Mouse (Mus musculus) MEL (cell line): ENCODE data around the gene Cnfn.

ENCODE experiments used
- CHD2 ChIP-seq: IDR thresholded peaks from 2 replicates; pipeline ENCODE4 v1.6.1; 2011; ENCODE audit warnings: low read length, improper control_type of control experiment
- CTCF ChIP-seq, 3 experiments: IDR thresholded peaks in 2 of 3; conservative IDR thresholded peaks in 1 of 3; 2 replicates each; pipeline ENCODE4 v1.5.1; 2011 to 2012; ENCODE audit warnings: low read length in 3 of 3, low read depth in 2 of 3, mild to moderate bottlenecking in 2 of 3, improper control_type of control experiment in 1 of 3, inconsistent platforms in 1 of 3, mixed read lengths in 1 of 3, moderate library complexity in 1 of 3; ENCODE audit not compliant: control insufficient read depth in 1 of 3, insufficient read depth in 1 of 3, poor library complexity in 1 of 3, severe bottlenecking in 1 of 3
- EP300 ChIP-seq, 2 experiments: IDR thresholded peaks; 2 replicates each; pipeline ENCODE4 v1.6.1; 2011; ENCODE audit warnings: improper control_type of control experiment in 2 of 2, low read length in 2 of 2, low read depth in 1 of 2, mild to moderate bottlenecking in 1 of 2
- HCFC1 ChIP-seq: IDR thresholded peaks from 2 replicates; pipeline ENCODE4 v1.6.1; 2012; ENCODE audit warnings: low read depth, mild to moderate bottlenecking, inconsistent platforms, low read length, improper control_type of control experiment, moderate library complexity
- MAFK ChIP-seq: IDR thresholded peaks from 2 replicates; pipeline ENCODE4 v1.6.1; 2011; ENCODE audit warnings: low read depth, mild to moderate bottlenecking, low read length, improper control_type of control experiment, borderline replicate concordance
- MXI1 ChIP-seq: IDR thresholded peaks from 2 replicates; pipeline ENCODE4 v1.6.1; 2011; ENCODE audit warnings: mild to moderate bottlenecking, low read depth, low read length, improper control_type of control experiment
- POLR2A ChIP-seq, 2 experiments: IDR thresholded peaks; 2 replicates each; pipeline ENCODE4 v1.6.1; 2011 to 2012; ENCODE audit warnings: low read length in 2 of 2, mild to moderate bottlenecking in 2 of 2, control low read depth in 1 of 2, improper control_type of control experiment in 1 of 2, low read depth in 1 of 2, moderate library complexity in 1 of 2; ENCODE audit not compliant: control insufficient read depth in 1 of 2, insufficient read depth in 1 of 2, poor library complexity in 1 of 2
- POLR2AphosphoS5 ChIP-seq: IDR thresholded peaks from 2 replicates; pipeline ENCODE4 v1.6.1; 2012; ENCODE audit warnings: low read depth, borderline replicate concordance, mild to moderate bottlenecking, inconsistent platforms, low read length, moderate library complexity, mixed read lengths
- TAL1 ChIP-seq: IDR thresholded peaks from 2 replicates; pipeline ENCODE4 v1.6.1; 2012; ENCODE audit warnings: mild to moderate bottlenecking, inconsistent platforms, low read length, moderate library complexity, mixed read lengths
- TBP ChIP-seq: IDR thresholded peaks from 2 replicates; pipeline ENCODE4 v1.8.0; 2011; ENCODE audit warnings: low read depth, low read length, improper control_type of control experiment
- UBTF ChIP-seq: IDR thresholded peaks from 2 replicates; pipeline ENCODE4 v1.6.1; 2012; ENCODE audit warnings: low read depth, mild to moderate bottlenecking, inconsistent platforms, low read length, improper control_type of control experiment, moderate library complexity, borderline replicate concordance; ENCODE audit not compliant: insufficient read depth
- USF1 ChIP-seq: IDR thresholded peaks from 2 replicates; pipeline ENCODE4 v1.6.1; 2014; ENCODE audit warnings: low read depth, mild to moderate bottlenecking, inconsistent platforms, low read length, improper control_type of control experiment, moderate library complexity

GRCm38 (mm10) chr7:25380392-25381283 lies 11.1 kb upstream of the Cnfn start:
- TF ChIP-seq CTCF (IDR thresholded peaks at IDR 0.05 in 2 of 3, conservative IDR thresholded peaks at IDR 0.05 in 1 of 3; ENCODE audit: control insufficient read depth in 1 of 3, insufficient read depth in 1 of 3, low read depth in 2 of 3, low read length in 3 of 3, poor library complexity in 1 of 3, severe bottlenecking in 1 of 3) = no peak
- no peak for TF ChIP-seq EP300 (IDR thresholded peaks at IDR 0.05; ENCODE audit: low read depth in 1 of 2, low read length in 2 of 2)
- no peak for TF ChIP-seq HCFC1
- no peak for TF ChIP-seq TAL1
- TF ChIP-seq UBTF = no peak
- TF ChIP-seq POLR2A (IDR thresholded peaks at IDR 0.05; ENCODE audit: control insufficient read depth in 1 of 2, insufficient read depth in 1 of 2, low read depth in 1 of 2, low read length in 2 of 2, poor library complexity in 1 of 2) = no peak
- TF ChIP-seq POLR2AphosphoS5 = no peak
- no peak for TF ChIP-seq USF1
- TF ChIP-seq TBP = no peak
- TF ChIP-seq MAFK = no peak
- no peak for TF ChIP-seq CHD2
- no peak for TF ChIP-seq MXI1
